Mouse (Mus musculus) cerebellum, adult 18-20 months (tissue): Measurements from ENCODE around the gene Klk1b22.
"Not testable (repeated sequence)": the region's sequence is repeated elsewhere in the genome, so short reads cannot be mapped to it uniquely, and the experiment has no call there.

Experiments
- DNase-seq, 2 experiments: peaks; one replicate each; pipeline ENCODE4 v3.0.0; 2021

Klk1b22 gene

DNA sequence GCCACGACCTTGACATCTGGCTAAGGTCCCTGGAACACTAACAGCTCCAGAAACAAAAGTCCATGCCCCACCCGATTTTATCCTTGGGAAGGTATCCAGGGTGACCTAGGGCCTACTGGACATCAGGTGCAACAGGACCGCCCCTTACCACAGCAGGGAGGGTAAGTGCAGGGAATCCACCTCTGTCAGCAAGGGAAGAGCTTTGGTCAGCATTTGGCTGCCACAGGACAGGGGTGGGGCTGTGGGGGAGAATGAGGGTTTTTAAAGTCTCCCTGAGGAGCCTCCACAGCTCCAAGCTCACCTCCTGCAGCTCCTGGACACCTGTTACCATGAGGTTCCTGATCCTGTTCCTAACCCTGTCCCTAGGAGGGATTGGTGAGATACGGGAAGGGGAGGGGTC, at the start of gene Klk1b22:
TSS of gene Klk1b22 (plus strand) at position 301 of the 400 bp plus-strand sequence.
- DNase-seq: no peak

DNA sequence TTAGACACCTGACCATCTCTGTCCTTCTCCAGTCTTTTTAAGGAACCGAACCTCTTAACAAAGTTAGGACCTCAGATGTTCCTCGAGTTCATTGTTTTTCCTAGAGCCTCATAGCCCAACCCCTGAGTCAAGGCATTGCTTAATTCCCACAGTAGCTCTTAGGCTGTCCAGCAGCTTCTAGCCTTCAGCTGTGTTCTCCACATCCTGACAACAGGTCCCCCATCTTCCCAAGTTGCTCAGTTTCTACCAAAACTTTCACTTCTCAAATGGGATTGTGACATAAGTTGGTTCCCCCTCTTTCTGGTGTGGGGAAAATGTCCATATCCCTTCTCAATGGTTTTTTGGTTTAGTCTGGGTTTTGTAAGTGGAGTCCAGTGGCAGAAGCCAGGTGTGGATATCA, 40.4 kb upstream of the Klk1b22 start:
- no peak for DNase-seq

DNA sequence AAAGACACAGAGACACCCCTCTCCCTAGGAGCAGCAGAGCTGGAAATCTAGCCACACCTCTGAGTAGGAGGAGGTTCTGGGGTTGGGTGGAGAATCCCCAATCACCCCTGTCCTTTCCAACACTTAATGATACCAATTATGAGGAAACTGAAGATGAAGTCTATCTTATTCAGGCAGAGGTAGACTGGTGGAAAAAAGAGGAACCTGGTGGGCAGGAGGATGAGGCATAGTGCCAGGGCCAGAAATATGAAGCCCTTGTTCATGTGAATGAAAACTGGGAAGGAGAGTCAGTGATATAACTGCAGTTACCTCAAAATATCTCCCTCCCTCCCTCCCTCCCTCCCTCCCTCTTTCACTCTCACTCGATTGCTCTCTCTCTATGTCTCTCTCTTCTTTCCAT, 34.8 kb upstream of the Klk1b22 start:
- DNase-seq: no peak

DNA sequence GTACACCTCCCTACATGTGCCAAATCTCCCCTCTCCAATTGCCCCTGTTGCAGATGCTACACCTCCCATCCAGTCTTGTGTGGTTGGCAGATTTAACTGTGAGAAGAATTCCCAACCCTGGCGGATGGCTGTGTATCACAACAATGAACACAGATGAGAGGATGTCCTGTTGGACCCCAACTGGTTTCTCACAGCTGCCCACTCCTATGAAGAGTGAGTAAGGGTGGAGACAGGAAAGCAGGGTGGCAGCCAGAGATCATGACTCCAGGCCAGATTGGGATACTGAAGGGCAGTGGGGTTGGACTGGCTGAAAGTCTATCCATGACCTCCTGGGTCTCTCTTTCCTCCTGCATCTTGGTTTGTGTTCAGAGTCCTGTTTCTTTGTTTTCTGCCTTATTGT, 16.4 kb upstream of the Klk1b22 start:
- DNase-seq: no peak

DNA sequence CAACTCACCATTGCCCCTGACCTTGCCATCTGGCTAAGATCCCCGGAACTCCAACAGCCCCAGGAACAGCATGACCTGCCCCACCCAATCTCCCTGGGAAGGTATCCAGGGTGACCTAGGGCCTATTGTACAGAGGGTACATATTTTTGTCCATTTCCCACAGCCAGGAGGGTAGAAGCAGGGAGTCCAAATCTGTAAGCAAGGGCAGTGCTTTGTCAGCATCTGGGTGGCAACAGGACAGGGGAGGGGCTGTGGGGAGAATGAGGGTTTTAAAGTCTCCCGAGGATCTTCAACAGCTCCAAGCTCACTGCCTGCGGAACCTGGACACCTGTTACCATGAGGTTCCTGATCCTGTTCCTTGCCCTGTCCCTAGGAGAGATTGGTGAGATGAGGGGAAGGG, 10.4 kb upstream of the Klk1b22 start, which contains the start of gene Klk1b21:
TSS of gene Klk1b21 (plus strand) at position 301 of the 400 bp plus-strand sequence.
- DNase-seq: not testable (repeated sequence)

DNA sequence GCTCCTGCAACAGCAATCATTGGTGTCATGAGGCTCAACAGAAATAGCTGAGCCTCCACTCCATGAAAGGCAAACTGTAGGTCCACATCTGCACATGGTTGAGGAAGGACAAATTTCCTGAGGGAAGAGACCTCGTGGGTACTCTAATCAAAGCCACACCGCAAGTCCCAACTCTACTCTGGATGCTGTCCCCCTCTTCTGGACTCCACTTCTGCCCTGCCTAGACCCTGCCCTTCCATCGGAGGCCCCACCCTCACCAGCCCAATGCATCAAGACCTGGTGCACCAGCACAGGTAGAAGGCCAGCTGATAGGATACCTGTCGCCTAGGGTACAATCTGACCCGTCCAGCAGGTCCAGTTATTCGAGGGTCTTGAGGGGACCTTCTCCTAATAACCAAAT, 11.0 kb downstream of the Klk1b22 start:
- no peak for DNase-seq

DNA sequence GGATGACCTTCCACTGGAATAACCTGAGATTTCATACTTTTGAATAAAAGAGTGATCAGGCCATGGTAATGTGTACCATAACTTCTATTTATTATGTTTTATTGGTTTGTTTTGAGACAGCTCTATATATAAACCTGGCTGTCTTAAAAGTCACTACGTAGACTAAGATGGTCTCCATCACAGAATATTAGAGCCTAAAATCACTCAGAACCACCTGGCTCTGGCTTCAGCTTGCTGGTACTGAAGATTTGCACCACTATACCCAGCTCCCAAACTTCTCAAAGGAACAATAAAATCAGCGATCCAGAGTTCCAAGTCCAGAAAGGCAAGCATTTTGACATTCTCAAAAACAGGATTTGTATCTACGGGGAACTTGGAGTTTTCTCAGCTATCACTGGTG, 24.0 kb downstream of the Klk1b22 start, which contains the start of gene Klk1b16:
TSS of gene Klk1b16 (plus strand) at position 301 of the 400 bp plus-strand sequence.
- DNase-seq: no peak
